Mouse (Mus musculus): ENCODE results near the gene Psmd7. TPM values are rescaled to one million over a fixed set of nuclear protein-coding genes. Genes with fewer than 3 reads are reported as not detected.

Psmd7 gene
- polyA plus RNA-seq, 1 experiment from 2014 or later: 344 TPM

- Histone ChIP-seq H3K36me3 (replicated peaks) (no peaks in the 10 kb centered on the region), H3K4me1 (0 out of 2 replicates have a peak, but pooled peaks cover 3% of the 10 kb centered on the region), H3K9me3 (no peaks in the 10 kb centered on the region), H3K27me3 (ENCODE audit: poor library complexity, severe bottlenecking) (peaks cover 5% of the 10 kb centered on the region; the same call in 1 of the 2 replicates), H3K27ac (no peak overlapping the region), H3K4me3 (no peak overlapping the region)
- DNase-seq (ENCODE audit: extremely low spot score, low spot score): no peak
- 89% methylated on average over 9 of the region's 9 CpGs for WGBS
Measured at GRCm38 (mm10) chr8:107599691-107600090, 11.4 kb upstream of the Psmd7 start.

GRCm38 (mm10) chr8:107597731-107598130, 9.5 kb upstream of the Psmd7 start:
- Histone ChIP-seq H3K4me1 (0 out of 2 replicates have a peak, but pooled peaks cover 3% of the 10 kb centered on the region), H3K4me3 (no peak overlapping the region), H3K27me3 (ENCODE audit: poor library complexity, severe bottlenecking) (no peaks in the 10 kb centered on the region), H3K9me3 (no peaks in the 10 kb centered on the region), H3K36me3 (replicated peaks) (no peaks in the 10 kb centered on the region), H3K27ac (no peak overlapping the region)
- DNase-seq (ENCODE audit: extremely low spot score, low spot score): no peak
- 66% methylated on average over 1 of the region's 1 CpGs for WGBS

- Histone ChIP-seq H3K27ac (no peak overlapping the region), H3K4me1 (0 out of 2 replicates have a peak, but pooled peaks cover 3% of the 10 kb centered on the region)
- WGBS: 78% methylated on average over 6 of the region's 6 CpGs
Measured at GRCm38 (mm10) chr8:107594817-107595216, 6.6 kb upstream of the Psmd7 start.

GRCm38 (mm10) chr8:107593967-107594729, 5.9 kb upstream of the Psmd7 start:
- Histone ChIP-seq H3K4me1 (0 out of 2 replicates have a peak, but pooled peaks cover 3% of the 10 kb centered on the region), H3K4me3 (no peak overlapping the region), H3K27ac (no peak overlapping the region), H3K9me3 (no peaks in the 10 kb centered on the region), H3K27me3 (ENCODE audit: poor library complexity, severe bottlenecking) (no peaks in the 10 kb centered on the region), H3K36me3 (replicated peaks) (no peaks in the 10 kb centered on the region)
- no peak for DNase-seq (ENCODE audit: extremely low spot score, low spot score)
- WGBS: 87% methylated on average over 6 of the region's 6 CpGs

More at GRCm38 (mm10) chr8:107594817-107595216, 6.6 kb upstream of the Psmd7 start:
- no peaks in the 10 kb centered on the region for H3K27me3 ChIP-seq (ENCODE audit: poor library complexity, severe bottlenecking)
- H3K36me3 ChIP-seq (replicated peaks): no peaks in the 10 kb centered on the region
- DNase-seq (ENCODE audit: extremely low spot score, low spot score): no peak
- no peak overlapping the region for H3K4me3 ChIP-seq
- no peaks in the 10 kb centered on the region for H3K9me3 ChIP-seq

- Histone ChIP-seq H3K4me1 (peaks cover 17% of the 10 kb centered on the region), H3K27ac (peak overlapping the region; percentile 93), H3K4me3 (peak overlapping the region; percentile 97), H3K27me3 (ENCODE audit: poor library complexity, severe bottlenecking) (no peaks in the 10 kb centered on the region), H3K36me3 (replicated peaks) (peaks cover 42% of the 10 kb centered on the region), H3K9me3 (no peaks in the 10 kb centered on the region)
- 4% methylated on average over 17 of the region's 17 CpGs for WGBS
- DNase-seq (ENCODE audit: extremely low spot score, low spot score): no peak
Measured at GRCm38 (mm10) chr8:107587429-107587994, 752 bp downstream of the Psmd7 start.

- Histone ChIP-seq H3K36me3 (replicated peaks) (peaks cover 92% of the 10 kb centered on the region), H3K4me3 (no peak overlapping the region)
Measured at GRCm38 (mm10) chr8:107582136-107582535, 6.1 kb downstream of the Psmd7 start.

GRCm38 (mm10) chr8:107581536-107581935, 6.7 kb downstream of the Psmd7 start:
- 95% methylated on average over 4 of the region's 4 CpGs for WGBS
- Histone ChIP-seq H3K27ac (no peak overlapping the region), H3K9me3 (no peaks in the 10 kb centered on the region), H3K27me3 (ENCODE audit: poor library complexity, severe bottlenecking) (no peaks in the 10 kb centered on the region), H3K4me3 (no peak overlapping the region), H3K36me3 (replicated peaks) (peaks cover 90% of the 10 kb centered on the region), H3K4me1 (peaks cover 10% of the 10 kb centered on the region)
- DNase-seq (ENCODE audit: extremely low spot score, low spot score): no peak

More at GRCm38 (mm10) chr8:107582136-107582535, 6.1 kb downstream of the Psmd7 start:
- Histone ChIP-seq H3K27me3 (ENCODE audit: poor library complexity, severe bottlenecking) (no peaks in the 10 kb centered on the region), H3K4me1 (peaks cover 15% of the 10 kb centered on the region), H3K27ac (no peak overlapping the region), H3K9me3 (no peaks in the 10 kb centered on the region)
- 96% methylated on average over 11 of the region's 11 CpGs for WGBS
- no peak for DNase-seq (ENCODE audit: extremely low spot score, low spot score)

GRCm38 (mm10) chr8:107580879-107581278, 7.4 kb downstream of the Psmd7 start:
- Histone ChIP-seq H3K4me3 (no peak overlapping the region), H3K27ac (no peak overlapping the region), H3K36me3 (replicated peaks) (peaks cover 83% of the 10 kb centered on the region), H3K27me3 (ENCODE audit: poor library complexity, severe bottlenecking) (no peaks in the 10 kb centered on the region), H3K9me3 (no peaks in the 10 kb centered on the region), H3K4me1 (peaks cover 7% of the 10 kb centered on the region)
- 93% methylated on average over 13 of the region's 13 CpGs for WGBS
- DNase-seq (ENCODE audit: extremely low spot score, low spot score): no peak

GRCm38 (mm10) chr8:107578541-107578940, 9.7 kb downstream of the Psmd7 start:
- Histone ChIP-seq H3K36me3 (replicated peaks) (peaks cover 60% of the 10 kb centered on the region), H3K27me3 (ENCODE audit: poor library complexity, severe bottlenecking) (no peaks in the 10 kb centered on the region), H3K4me3 (no peak overlapping the region), H3K4me1 (peaks cover 5% of the 10 kb centered on the region), H3K27ac (no peak overlapping the region), H3K9me3 (no peaks in the 10 kb centered on the region)
- WGBS: 90% methylated on average over 8 of the region's 8 CpGs
- no peak for DNase-seq (ENCODE audit: extremely low spot score, low spot score)

GRCm38 (mm10) chr8:107578132-107578531, 10.1 kb downstream of the Psmd7 start:
- whole genome bisulfite sequencing: 92% methylated on average over 8 of the region's 8 CpGs
- no peak overlapping the region for H3K4me3 ChIP-seq
- no peak for DNase-seq (ENCODE audit: extremely low spot score, low spot score)

GRCm38 (mm10) chr8:107577640-107578039, 10.6 kb downstream of the Psmd7 start:
- Histone ChIP-seq H3K27me3 (ENCODE audit: poor library complexity, severe bottlenecking) (no peaks in the 10 kb centered on the region), H3K27ac (0 out of 2 replicates have a peak overlapping the region, but pooled peaks have one; percentile 80), H3K36me3 (replicated peaks) (peaks cover 51% of the 10 kb centered on the region), H3K4me1 (peaks cover 5% of the 10 kb centered on the region), H3K9me3 (no peaks in the 10 kb centered on the region), H3K4me3 (no peak overlapping the region)
- no peak for DNase-seq (ENCODE audit: extremely low spot score, low spot score)
- WGBS: 90% methylated on average over 4 of the region's 4 CpGs

More at GRCm38 (mm10) chr8:107578132-107578531, 10.1 kb downstream of the Psmd7 start:
- H3K27me3 ChIP-seq (ENCODE audit: poor library complexity, severe bottlenecking): no peaks in the 10 kb centered on the region
- H3K36me3 ChIP-seq (replicated peaks): peaks cover 56% of the 10 kb centered on the region
- no peak overlapping the region for H3K27ac ChIP-seq
- H3K9me3 ChIP-seq: no peaks in the 10 kb centered on the region
- H3K4me1 ChIP-seq: peaks cover 5% of the 10 kb centered on the region

GRCm38 (mm10) chr8:107576702-107577101, 11.6 kb downstream of the Psmd7 start:
- Histone ChIP-seq H3K36me3 (replicated peaks) (peaks cover 42% of the 10 kb centered on the region), H3K9me3 (no peaks in the 10 kb centered on the region), H3K4me1 (peaks cover 5% of the 10 kb centered on the region), H3K4me3 (peak overlapping the region; percentile 27; the same call in 1 of the 2 replicates), H3K27me3 (ENCODE audit: poor library complexity, severe bottlenecking) (no peaks in the 10 kb centered on the region), H3K27ac (peak overlapping the region; percentile 80)
- peak; percentile 84 for DNase-seq (ENCODE audit: extremely low spot score, low spot score)
- WGBS: 15% methylated on average over 10 of the region's 10 CpGs

GRCm38 (mm10) chr8:107574771-107575170, 13.5 kb downstream of the Psmd7 start:
- Histone ChIP-seq H3K36me3 (replicated peaks) (peaks cover 22% of the 10 kb centered on the region), H3K27me3 (ENCODE audit: poor library complexity, severe bottlenecking) (no peaks in the 10 kb centered on the region), H3K4me1 (peaks cover 5% of the 10 kb centered on the region), H3K9me3 (no peaks in the 10 kb centered on the region), H3K4me3 (no peak overlapping the region), H3K27ac (no peak overlapping the region)
- 84% methylated on average over 3 of the region's 3 CpGs for WGBS
- DNase-seq (ENCODE audit: extremely low spot score, low spot score): no peak

Measured in forebrain, embryonic 10.5 days (tissue).